Mouse (Mus musculus) CH12.LX (cell line): ENCODE data around the gene Gria1. TPM values are rescaled to one million over a fixed set of nuclear protein-coding genes. Genes with fewer than 3 reads are reported as not detected.

Source experiments
- DNase-seq: peaks from one replicate; pipeline ENCODE4 v3.0.0-alpha.2; 2013; ENCODE audit errors: extremely low read depth
- H3K27ac ChIP-seq: 2 replicates; pipeline ENCODE4 v1.5.1; 2012; ENCODE audit warnings: low read depth, mild to moderate bottlenecking, control low read depth, moderate library complexity; ENCODE audit not compliant: insufficient read depth
- H3K27me3 ChIP-seq: replicated peaks from 2 replicates; pipeline ENCODE3; 2012; ENCODE audit warnings: inconsistent platforms
- H3K36me3 ChIP-seq, 2 experiments: replicated peaks in 1 of 2; 2 replicates each; pipeline versions ENCODE3 to v1.6.1; 2012; ENCODE audit warnings: inconsistent platforms in 1 of 2, low read length in 1 of 2, mild to moderate bottlenecking in 1 of 2, mixed read lengths in 1 of 2, moderate library complexity in 1 of 2; ENCODE audit not compliant: control insufficient read depth in 1 of 2, insufficient read depth in 1 of 2
- H3K4me1 ChIP-seq, 2 experiments: 2 replicates each; pipeline ENCODE4 v1.6.1; 2012; ENCODE audit warnings: inconsistent platforms in 1 of 2, moderate library complexity in 1 of 2; ENCODE audit not compliant: insufficient read depth in 2 of 2, control insufficient read depth in 1 of 2
- H3K4me2 ChIP-seq: 2 replicates; pipeline ENCODE4 v1.6.1; 2012; ENCODE audit warnings: low read depth, mild to moderate bottlenecking, control low read depth; ENCODE audit not compliant: poor library complexity, insufficient read depth, severe bottlenecking
- H3K4me3 ChIP-seq, 3 experiments: fragments of 150-350 bp in 1 of 3; sonication (generic) in 1 of 3; replicated peaks in 1 of 3; 2 replicates each; pipeline versions ENCODE3 to v1.5.1; 2011 to 2012; ENCODE audit warnings: low read depth in 2 of 3, low read length in 2 of 3, mild to moderate bottlenecking in 2 of 3, moderate library complexity in 2 of 3, control low read depth in 1 of 3, improper control_type of control experiment in 1 of 3, inconsistent platforms in 1 of 3, mixed read lengths in 1 of 3; ENCODE audit not compliant: poor library complexity in 1 of 3
- H3K79me2 ChIP-seq: replicated peaks from 2 replicates; pipeline ENCODE4 v1.6.1; 2012; ENCODE audit warnings: mild to moderate bottlenecking, moderate library complexity; ENCODE audit not compliant: control insufficient read depth, poor library complexity, insufficient read depth, severe bottlenecking; ENCODE audit errors: extremely low read depth
- H3K9ac ChIP-seq: 2 replicates; pipeline ENCODE4 v1.6.1; 2012; ENCODE audit warnings: low read depth, mild to moderate bottlenecking, control low read depth, moderate library complexity; ENCODE audit not compliant: insufficient read depth
- H3K9me3 ChIP-seq: replicated peaks from 2 replicates; pipeline ENCODE3; 2012; ENCODE audit warnings: low read length, inconsistent platforms, mixed read lengths
- CTCF ChIP-seq, 2 experiments: IDR thresholded peaks in 1 of 2; conservative IDR thresholded peaks in 1 of 2; 2 replicates each; pipeline ENCODE4 v1.5.1; 2011 to 2012; ENCODE audit warnings: low read depth in 2 of 2, low read length in 2 of 2, improper control_type of control experiment in 1 of 2, inconsistent platforms in 1 of 2, mild to moderate bottlenecking in 1 of 2, moderate library complexity in 1 of 2
- EP300 ChIP-seq: IDR thresholded peaks from 2 replicates; pipeline ENCODE4 v1.6.1; 2011; ENCODE audit warnings: low read length, improper control_type of control experiment
- ETS1 ChIP-seq: conservative IDR thresholded peaks from 2 replicates; pipeline ENCODE4 v1.6.1; 2012; ENCODE audit warnings: low read depth, mild to moderate bottlenecking, inconsistent platforms, low read length, improper control_type of control experiment, moderate library complexity
- IRF4 ChIP-seq: IDR thresholded peaks from 2 replicates; pipeline ENCODE4 v1.6.1; 2014; ENCODE audit warnings: low read depth, mild to moderate bottlenecking, inconsistent platforms, low read length, improper control_type of control experiment
- KAT2A ChIP-seq: IDR thresholded peaks from 2 replicates; pipeline ENCODE4 v1.6.1; 2012; ENCODE audit warnings: low read length, improper control_type of control experiment, inconsistent platforms; ENCODE audit not compliant: insufficient replicate concordance
- MAX ChIP-seq: IDR thresholded peaks from 2 replicates; pipeline ENCODE4 v1.6.1; 2011; ENCODE audit warnings: low read length, improper control_type of control experiment
- MEF2A ChIP-seq: IDR thresholded peaks from 2 replicates; pipeline ENCODE4 v1.6.1; 2014; ENCODE audit warnings: low read depth, mild to moderate bottlenecking, inconsistent platforms, low read length, improper control_type of control experiment, borderline replicate concordance
- MXI1 ChIP-seq: IDR thresholded peaks from 2 replicates; pipeline ENCODE4 v1.6.1; 2011; ENCODE audit warnings: mild to moderate bottlenecking, low read depth, low read length, improper control_type of control experiment
- MYC ChIP-seq: IDR thresholded peaks from 2 replicates; pipeline ENCODE4 v1.6.1; 2011; ENCODE audit warnings: low read depth, mild to moderate bottlenecking, improper control_type of control experiment, low read length
- NELFE ChIP-seq: IDR thresholded peaks from 2 replicates; pipeline ENCODE4 v1.6.1; 2011; ENCODE audit warnings: low read depth, low read length, improper control_type of control experiment
- NRF1 ChIP-seq: IDR thresholded peaks from 2 replicates; pipeline ENCODE4 v1.6.1; 2014; ENCODE audit warnings: low read depth, mild to moderate bottlenecking, inconsistent platforms, low read length, improper control_type of control experiment, moderate library complexity
- PAX5 ChIP-seq: IDR thresholded peaks from 2 replicates; pipeline ENCODE4 v1.6.1; 2012; ENCODE audit warnings: low read length, inconsistent platforms, mixed read lengths
- POLR2A ChIP-seq: IDR thresholded peaks from 2 replicates; pipeline ENCODE4 v1.6.1; 2011; ENCODE audit warnings: low read depth, mild to moderate bottlenecking, improper control_type of control experiment, low read length
- POLR2AphosphoS2 ChIP-seq: IDR thresholded peaks from 2 replicates; pipeline ENCODE4 v1.6.1; 2011; ENCODE audit warnings: low read depth, low read length, improper control_type of control experiment
- RCOR1 ChIP-seq: conservative IDR thresholded peaks from 2 replicates; pipeline ENCODE4 v1.6.1; 2012; ENCODE audit warnings: low read depth, mild to moderate bottlenecking, inconsistent platforms, low read length, improper control_type of control experiment
- TCF12 ChIP-seq: IDR thresholded peaks from 2 replicates; pipeline ENCODE4 v1.6.1; 2014; ENCODE audit warnings: low read depth, mild to moderate bottlenecking, inconsistent platforms, low read length, improper control_type of control experiment
- USF1 ChIP-seq: IDR thresholded peaks from 2 replicates; pipeline ENCODE4 v1.6.1; 2014; ENCODE audit warnings: low read depth, mild to moderate bottlenecking, inconsistent platforms, low read length, improper control_type of control experiment
- USF2 ChIP-seq: conservative IDR thresholded peaks from 2 replicates; pipeline ENCODE4 v1.6.1; 2011; ENCODE audit warnings: low read depth, low read length, improper control_type of control experiment
- ZKSCAN1 ChIP-seq: IDR thresholded peaks from 2 replicates; pipeline ENCODE4 v1.6.1; 2012; ENCODE audit warnings: low read depth, inconsistent platforms, low read length, improper control_type of control experiment, borderline replicate concordance
- ZNF384 ChIP-seq: IDR thresholded peaks from 2 replicates; pipeline ENCODE4 v1.6.1; 2012; ENCODE audit warnings: low read depth, low read length, improper control_type of control experiment, inconsistent platforms
- dilution Hi-C: fragments of 300-500 bp; cut with MboI; formaldehyde crosslinking; loops from 2 replicates; pipeline ENCODE4 v1.14.3; 2020; ENCODE audit warnings: low sequenced_read_pairs; ENCODE audit not compliant: extremely low pct_unique_long_range_greater_than_20kb, extremely low pct_ligation_motif_present
- in situ Hi-C: fragments of 300-500 bp; cut with MboI; formaldehyde crosslinking; loops from 3 replicates; pipeline ENCODE4 v1.14.3; 2019; ENCODE audit warnings: low sequenced_read_pairs, low pct_ligation_motif_present, low pct_unique_long_range_greater_than_20kb, mixed read lengths
- polyA plus RNA-seq: library from polyadenylated mRNA; unstranded; fragments of >175 nt; gene quantifications from 2 replicates; pipeline ENCODE4 v1.2.1, GENCODE M21; 2012; ENCODE audit warnings: low read depth; ENCODE audit not compliant: insufficient read length
- total RNA-seq, 2 experiments: library from RNA; depleted of rRNA; stranded (reverse); fragments of 300-350 nt in 1 of 2; fragments of >200 nt in 1 of 2; gene quantifications; 2 replicates each; pipeline ENCODE4 v1.2.3; 2012 to 2014

The Gria1 gene
- total and polyA plus RNA-seq, 3 experiments, result under 0.01 to 0.49 (median 0.05) TPM

GRCm38 (mm10) chr11:57189391-57189790 is 178.2 kb downstream of the Gria1 start:
- Histone ChIP-seq H3K9me3 (no peaks in the 10 kb centered on the region), H3K9ac (no peak overlapping the region), H3K4me3 (no peak overlapping the region), H3K4me1 (no peaks in the 10 kb centered on the region), H3K4me2 (no peak overlapping the region), H3K79me2 (no peaks in the 10 kb centered on the region), H3K27me3 (no peaks in the 10 kb centered on the region), H3K27ac (no peak overlapping the region), H3K36me3 (no peaks in the 10 kb centered on the region)
- TF ChIP-seq ZKSCAN1 (no peak), NRF1 (no peak), CTCF (conservative IDR thresholded peaks at IDR 0.05 in 1 of 2, IDR thresholded peaks at IDR 0.05 in 1 of 2; ENCODE audit: low read depth in 2 of 2, low read length in 2 of 2) (no peak), MYC (no peak), RCOR1 (no peak), MXI1 (no peak), IRF4 (no peak)
- no peak for DNase-seq
- dilution Hi-C loops (no loop called here), in situ Hi-C loops (no loop called here)

GRCm38 (mm10) chr11:57194746-57195145 is 183.6 kb downstream of the Gria1 start:
- in situ Hi-C loops (no loop called here), dilution Hi-C loops (no loop called here)
- no peak overlapping the region for H3K9ac ChIP-seq
- H3K4me2 ChIP-seq, result no peak overlapping the region
- no peaks in the 10 kb centered on the region for H3K36me3 ChIP-seq
- H3K4me3 ChIP-seq, result no peak overlapping the region
- H3K79me2 ChIP-seq, result no peaks in the 10 kb centered on the region
- no peaks in the 10 kb centered on the region for H3K4me1 ChIP-seq
- peaks cover 4% of the 10 kb centered on the region for H3K9me3 ChIP-seq
- no peak for DNase-seq
- H3K27me3 ChIP-seq, result no peaks in the 10 kb centered on the region
- no peak overlapping the region for H3K27ac ChIP-seq
- TF ChIP-seq TCF12 (no peak), USF2 (no peak), IRF4 (no peak), MXI1 (no peak), MYC (no peak), RCOR1 (no peak), CTCF (conservative IDR thresholded peaks at IDR 0.05 in 1 of 2, IDR thresholded peaks at IDR 0.05 in 1 of 2; ENCODE audit: low read depth in 2 of 2, low read length in 2 of 2) (no peak), MEF2A (no peak), POLR2AphosphoS2 (no peak), EP300 (no peak)
- TF ChIP-seq, all 38 proteins: peak for 0

- Histone ChIP-seq H3K9me3 (peaks cover 2% of the 10 kb centered on the region), H3K9ac (no peak overlapping the region), H3K27ac (no peak overlapping the region), H3K79me2 (no peaks in the 10 kb centered on the region), H3K4me3 (no peak overlapping the region), H3K27me3 (no peaks in the 10 kb centered on the region), H3K4me2 (no peak overlapping the region), H3K36me3 (no peaks in the 10 kb centered on the region), H3K4me1 (no peaks in the 10 kb centered on the region; a peak in 2 of 4 replicates)
- no peak for DNase-seq
- TF ChIP-seq ETS1, result no peak
- TF ChIP-seq RCOR1, result no peak
- TF ChIP-seq KAT2A, result no peak
- no peak for TF ChIP-seq USF2
- no peak for TF ChIP-seq USF1
- TF ChIP-seq MXI1, result no peak
- no peak for TF ChIP-seq PAX5
- no peak for TF ChIP-seq MAX
- no peak for TF ChIP-seq NELFE
- no peak for TF ChIP-seq ZNF384
- TF ChIP-seq TCF12, result no peak
- no peak for TF ChIP-seq POLR2A
- TF ChIP-seq EP300, result no peak
- dilution Hi-C loops, result no loop called here
- in situ Hi-C loops, result no loop called here
Observed at GRCm38 (mm10) chr11:57201245-57201976, 190.2 kb downstream of the Gria1 start.
